Mouse (Mus musculus) cerebellum, adult 8-10 months (tissue): ENCODE measurements around the gene Olfr346.

Experiments
- DNase-seq: peaks from one replicate; pipeline ENCODE4 v3.0.0; 2022

Olfr346 gene

GRCm38 (mm10) chr2:36685488-36685887 lies at the start of gene Olfr346:
TSS of gene Olfr346 (plus strand) at chr2:36685788.
- DNase-seq, result no peak

GRCm38 (mm10) chr2:36639741-36640140 lies 45.8 kb upstream of the Olfr346 start, which contains the start of gene Olfr345:
TSS of gene Olfr345 (plus strand) at chr2:36640041.
- DNase-seq, result no peak

- no peak for DNase-seq
Measured at GRCm38 (mm10) chr2:36731602-36732001, 46.0 kb downstream of the Olfr346 start, which contains the start of gene Olfr347. TSS of gene Olfr347 (plus strand) at chr2:36731902.

GRCm38 (mm10) chr2:36736226-36736625 lies 50.6 kb downstream of the Olfr346 start:
- peak; percentile 3 for DNase-seq
